ENCODE assay signal across 7 mouse cellular contexts in the genomic region with DNA sequence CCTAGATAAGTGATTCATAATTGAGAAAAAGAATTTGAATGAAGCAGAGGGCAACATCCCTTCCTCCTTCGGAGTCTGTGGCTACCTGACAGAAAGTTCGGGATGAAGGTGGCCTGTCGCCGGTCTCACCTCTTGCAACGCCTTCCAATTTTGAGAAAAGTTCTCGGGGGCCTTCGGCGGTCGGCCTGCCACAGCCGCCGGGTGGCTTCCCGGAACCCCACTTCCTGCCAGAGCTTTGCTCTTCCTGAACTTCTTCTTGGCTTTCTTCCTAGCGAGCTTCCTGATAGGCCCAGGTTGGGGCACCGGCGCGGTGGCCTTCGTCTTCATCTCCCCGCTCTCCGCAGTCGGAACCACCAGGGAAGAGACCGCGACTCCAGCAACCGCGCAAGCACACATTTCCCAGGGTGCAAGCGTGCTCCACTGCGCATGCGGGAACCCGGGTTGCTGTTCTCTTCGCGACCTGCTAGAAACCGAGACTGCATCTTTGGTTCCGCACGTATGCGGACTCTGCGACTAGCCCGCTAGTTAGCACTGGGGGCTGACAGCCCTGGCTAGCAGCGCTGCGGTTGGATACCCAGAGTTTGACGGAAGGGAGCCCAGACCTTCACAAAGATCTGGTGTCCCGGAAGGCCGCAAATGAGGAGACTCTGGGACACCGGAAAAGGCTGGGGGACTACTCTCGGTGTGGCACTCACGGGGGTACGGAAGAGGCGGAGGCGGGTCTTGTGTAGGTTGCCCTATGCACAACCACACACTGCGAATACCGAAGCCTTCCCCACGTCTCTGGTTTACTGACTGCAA. TPM values are rescaled to one million over a fixed set of nuclear protein-coding genes. Genes with fewer than 3 reads are reported as not detected.
DNase-seq lines count a peak whose midpoint lies in the region; ATAC-seq and TF ChIP-seq lines count a peak whose summit lies in the region.

A gene (minus strand): TSS at position 464 of the 801 bp plus-strand sequence.

- DNase-seq in adrenal gland, adult 8-10 months: peak; percentile 90
- peak; percentile 93 for DNase-seq in embryo, embryonic 9.5 days (ENCODE audit: extremely low spot score)
- DNase-seq in gonadal fat pad, adult 2 months (ENCODE audit: low read depth): no peak
- DNase-seq in left cerebral cortex, postnatal 4 days: peak; percentile 97

- 0 out of 2 replicates have a peak, but pooled peaks cover 3% of the 10 kb centered on the region for H3K4me1 ChIP-seq in intestine, postnatal 0 days (replicated peaks; ENCODE audit: control insufficient read depth, insufficient read depth, low read length)
- peaks cover 23% of the 10 kb centered on the region for H3K4me1 ChIP-seq in midbrain, embryonic 12.5 days
- peaks cover 2% of the 10 kb centered on the region; the same call in 1 of the 2 replicates for H3K4me1 ChIP-seq in small intestine, adult 2 months (ENCODE audit: control insufficient read depth, insufficient read depth, insufficient read length, low read length)

- H3K4me3 ChIP-seq in intestine, postnatal 0 days (ENCODE audit: low read depth, low read length): peak within 1 kb of the TSS; percentile 76
- H3K4me3 ChIP-seq in midbrain, embryonic 12.5 days: peak within 1 kb of the TSS; percentile 82
- H3K4me3 ChIP-seq in small intestine, adult 2 months (ENCODE audit: low read depth, low read length): peak within 1 kb of the TSS; percentile 90

- peak; percentile 45 for TF ChIP-seq POLR2A in small intestine, adult 2 months (IDR thresholded peaks at IDR 0.05; ENCODE audit: low read depth, low read length)

- peaks cover 26% of the 10 kb centered on the region for H3K36me3 ChIP-seq in intestine, postnatal 0 days (ENCODE audit: control insufficient read depth, insufficient read depth)
- peaks cover 24% of the 10 kb centered on the region for H3K36me3 ChIP-seq in midbrain, embryonic 12.5 days
- H3K36me3 ChIP-seq in small intestine, adult 2 months (ENCODE audit: control insufficient read depth, insufficient read depth, low read length): peaks cover 20% of the 10 kb centered on the region

- peak; percentile 92 for ATAC-seq in intestine, postnatal 0 days
- peak; percentile 94 for ATAC-seq in midbrain, embryonic 12.5 days (ENCODE audit: low FRiP score, low read depth)

- H3K4me2 ChIP-seq in intestine, postnatal 0 days (replicated peaks; ENCODE audit: low read depth): peak within 1 kb of the TSS; percentile 79
- H3K4me2 ChIP-seq in midbrain, embryonic 12.5 days (replicated peaks): peak within 1 kb of the TSS; percentile 93

- no peaks in the 10 kb centered on the region for H3K9me3 ChIP-seq in intestine, postnatal 0 days (ENCODE audit: control insufficient read depth)
- H3K9me3 ChIP-seq in midbrain, embryonic 12.5 days: no peaks in the 10 kb centered on the region

- intact Hi-C loops in left cerebral cortex, postnatal 4 days (cut with DNase I): no loop called here

- WGBS in intestine, postnatal 0 days: under 1% methylated on average over 50 of the region's 50 CpGs
- under 1% methylated on average over 50 of the region's 50 CpGs for WGBS in midbrain, embryonic 12.5 days
- under 1% methylated on average over 50 of the region's 50 CpGs for WGBS in small intestine, adult 2 months

- H3K27me3 ChIP-seq in intestine, postnatal 0 days (replicated peaks; ENCODE audit: control insufficient read depth, insufficient read depth, low read length): no peaks in the 10 kb centered on the region
- H3K27me3 ChIP-seq in midbrain, embryonic 12.5 days: no peaks in the 10 kb centered on the region
- H3K27me3 ChIP-seq in small intestine, adult 2 months (ENCODE audit: control insufficient read depth, insufficient read depth, low read length): no peaks in the 10 kb centered on the region

- H3K9ac ChIP-seq in intestine, postnatal 0 days (ENCODE audit: low read depth, low read length): peak within 1 kb of the TSS; percentile 88
- H3K9ac ChIP-seq in midbrain, embryonic 12.5 days (replicated peaks): peak within 1 kb of the TSS; percentile 84

- H3K27ac ChIP-seq in intestine, postnatal 0 days (ENCODE audit: low read depth, low read length): peak within 1 kb of the TSS; percentile 99
- peak within 1 kb of the TSS; percentile 95 for H3K27ac ChIP-seq in midbrain, embryonic 12.5 days (replicated peaks)
- H3K27ac ChIP-seq in small intestine, adult 2 months (ENCODE audit: insufficient read depth, low read depth, low read length): peak within 1 kb of the TSS; percentile 92

- no peak for TF ChIP-seq CTCF in intestine, postnatal 0 days (IDR thresholded peaks at IDR 0.05; ENCODE audit: low read depth)
- TF ChIP-seq CTCF in small intestine, adult 2 months (IDR thresholded peaks at IDR 0.05; ENCODE audit: extremely low read depth, insufficient read length, insufficient replicate concordance, low read depth, low read length): peak; percentile 28; the same call in 1 of the 2 replicates

RNA-seq across cellular contexts. Expression of the gene that starts here (rescaled TPM):
- total RNA-seq in adrenal gland, adult 8-10 months (2022): 10 to 100 TPM; 28.5 to 44.6 (median 37.5) TPM
- polyA plus RNA-seq in gonadal fat pad, adult 2 months (2012; rRNA removed): 26.9 and 30.2 TPM in 2 replicates
- 29.4 and 30.1 TPM in 2 replicates for polyA plus RNA-seq in intestine, postnatal 0 days (2015; fragmentation: Nextera tagmentation; extraction: Ambion mirVana)
- 10 to 100 TPM; 50.9 to 61.6 TPM for total RNA-seq in left cerebral cortex, postnatal 4 days (2021)
- 43.0 and 46.3 TPM in 2 replicates for polyA plus RNA-seq in midbrain, embryonic 12.5 days (2016; fragmentation: Nextera tagmentation; extraction: Ambion mirVana)
- 11.3 and 14.7 TPM in 2 replicates for polyA plus RNA-seq in small intestine, adult 2 months (2012; rRNA removed)
